Mouse (Mus musculus) urinary bladder, postnatal 10 days (tissue): ENCODE measurements around the gene Sap30l.

Source experiments
- DNase-seq: peaks from one replicate; pipeline ENCODE4 v3.0.0; 2022; ENCODE audit warnings: low spot score

Sap30l gene

GRCm38 (mm10) chr11:57800971-57801765 is at the start of gene Sap30l:
Sap30l (plus strand) TSS chr11:57801637.
- peak; percentile 88 for DNase-seq

GRCm38 (mm10) chr11:57753538-57754203 is 47.8 kb upstream of the Sap30l start:
- DNase-seq, result no peak

DNA sequence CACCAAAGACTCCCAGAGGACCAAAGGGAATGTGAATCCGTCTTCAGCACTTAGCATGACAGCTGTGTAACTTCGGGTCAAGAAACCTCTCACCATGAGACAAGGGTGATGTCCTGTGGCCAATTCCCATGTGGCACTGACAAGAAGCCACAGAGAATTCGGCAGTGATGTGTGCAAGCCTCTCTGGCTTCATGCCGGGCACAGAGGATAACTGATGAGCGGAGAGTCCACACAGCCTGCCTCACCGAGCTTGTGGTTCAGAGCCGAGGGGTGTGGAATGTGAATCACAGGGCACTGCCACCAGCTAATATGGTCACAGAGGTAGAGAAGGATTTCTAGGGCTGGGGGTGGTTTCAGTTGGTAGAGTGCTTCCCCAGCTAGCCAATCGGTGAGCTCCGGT is 42.8 kb upstream of the Sap30l start:
- no peak for DNase-seq

DNA sequence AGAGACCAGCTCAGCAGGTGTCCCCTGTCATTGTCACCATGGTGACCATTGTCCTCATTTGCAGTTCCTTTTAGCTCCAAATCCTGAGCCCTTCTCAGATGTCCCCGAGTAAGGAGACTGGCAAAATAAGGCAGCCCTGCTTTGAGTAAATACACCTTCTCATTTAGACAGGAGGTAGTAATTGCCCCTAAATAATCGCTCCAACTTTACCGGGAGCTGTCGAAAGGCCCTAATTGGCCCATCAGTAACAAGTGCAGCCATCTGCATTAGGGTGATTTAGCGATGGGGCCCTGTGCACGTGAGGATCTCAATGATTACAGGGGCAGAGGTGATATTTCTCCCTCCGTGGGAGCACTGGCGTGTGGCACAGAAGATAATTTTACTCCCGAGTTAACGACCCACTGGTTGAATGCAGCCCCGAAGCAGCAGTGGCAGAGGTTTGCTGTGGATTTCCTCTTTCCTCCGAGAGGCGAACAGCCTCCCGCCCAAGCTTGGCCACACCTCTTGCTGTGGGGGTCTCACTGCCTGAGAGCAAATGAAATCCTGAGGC is 40.9 kb upstream of the Sap30l start:
- no peak for DNase-seq

GRCm38 (mm10) chr11:57761347-57761746 is 40.1 kb upstream of the Sap30l start:
- DNase-seq, result no peak

DNA sequence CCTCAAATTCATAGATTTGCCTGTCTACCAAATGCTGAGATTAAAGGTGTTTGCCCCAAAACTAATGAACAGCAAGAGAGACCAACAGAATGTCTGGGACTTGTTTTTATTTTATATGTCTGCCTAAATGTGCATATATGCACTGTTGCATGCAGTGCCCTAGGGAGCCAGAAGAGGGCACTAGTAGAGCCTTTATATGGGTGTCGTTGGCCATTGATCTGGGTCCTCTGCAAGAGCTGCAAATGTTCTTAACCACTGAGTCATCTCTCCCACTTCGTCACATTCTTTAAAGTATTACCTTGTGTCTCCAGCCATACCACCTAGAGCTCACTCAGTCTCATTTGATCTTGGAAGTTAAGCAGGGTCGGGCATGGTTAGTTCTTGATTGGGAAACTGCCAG is 37.3 kb upstream of the Sap30l start:
- no peak for DNase-seq

DNA sequence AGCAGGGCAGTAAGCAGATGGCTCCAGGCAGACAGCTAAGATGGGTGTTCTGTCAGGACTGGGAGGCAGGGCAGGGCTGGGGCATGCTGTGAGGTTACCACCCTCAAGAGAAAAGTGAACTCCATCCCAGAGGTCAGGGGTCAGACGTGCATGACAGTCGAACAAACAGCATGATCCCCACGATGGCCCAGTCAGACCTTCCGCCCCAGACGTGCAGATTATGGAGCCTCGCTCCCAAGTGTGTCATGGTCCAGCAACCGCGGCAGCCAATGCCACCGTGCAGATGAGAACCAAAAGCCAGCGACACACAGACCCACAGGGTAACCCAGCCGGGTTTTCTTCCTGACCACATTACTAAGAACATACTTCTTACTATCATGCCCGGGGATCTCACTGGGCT is 34.8 kb upstream of the Sap30l start:
- DNase-seq, result no peak

- no peak for DNase-seq
Observed at GRCm38 (mm10) chr11:57767171-57767570, 34.3 kb upstream of the Sap30l start.

DNA sequence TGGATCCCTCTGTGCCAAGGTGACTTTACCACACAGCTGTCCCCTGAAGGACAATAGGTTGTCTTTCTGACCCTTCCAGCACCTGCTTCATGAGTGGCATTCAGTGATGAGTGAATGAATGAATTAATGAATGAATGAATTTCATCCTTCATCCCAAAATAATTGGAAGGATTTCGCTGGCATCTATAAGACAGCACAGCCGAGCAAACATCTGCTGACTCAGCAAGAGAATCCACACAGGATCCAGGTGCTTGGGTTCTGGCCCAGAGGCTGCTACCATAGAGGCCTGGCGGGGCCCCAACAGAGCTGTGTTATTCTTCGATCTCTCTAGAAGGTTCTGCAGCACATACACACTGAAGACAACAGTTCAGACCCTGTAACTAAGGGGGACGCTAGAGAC is 30.7 kb upstream of the Sap30l start:
- no peak for DNase-seq

GRCm38 (mm10) chr11:57771676-57772075 is 29.8 kb upstream of the Sap30l start:
- no peak for DNase-seq

DNA sequence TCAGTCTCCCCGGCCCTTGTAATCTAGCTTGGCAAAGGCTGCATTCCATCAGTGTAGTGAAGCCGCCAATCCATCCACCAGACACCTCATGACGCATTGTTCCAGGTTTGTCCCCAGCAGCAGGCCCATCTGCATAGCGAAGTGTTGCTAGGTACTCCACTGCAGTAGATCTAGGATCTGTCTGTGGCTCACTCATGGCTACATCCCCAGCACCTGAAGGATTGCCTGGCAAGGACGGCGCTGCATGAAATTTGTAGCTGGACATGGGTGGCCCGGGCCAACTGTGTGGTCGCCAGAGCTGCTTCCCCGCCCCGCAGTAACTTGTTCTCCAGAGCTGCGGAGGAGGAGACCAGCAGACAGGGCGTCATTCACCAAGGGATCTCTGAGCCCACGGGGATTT is 28.0 kb upstream of the Sap30l start:
- DNase-seq, result no peak

GRCm38 (mm10) chr11:57773936-57774335 is 27.5 kb upstream of the Sap30l start:
- DNase-seq, result no peak

GRCm38 (mm10) chr11:57775868-57776267 is 25.6 kb upstream of the Sap30l start:
- no peak for DNase-seq

- no peak for DNase-seq
Observed at GRCm38 (mm10) chr11:57776546-57776945, 24.9 kb upstream of the Sap30l start.

- no peak for DNase-seq
Observed at GRCm38 (mm10) chr11:57778349-57778748, 23.1 kb upstream of the Sap30l start.

- no peak for DNase-seq
Observed at GRCm38 (mm10) chr11:57779824-57780223, 21.6 kb upstream of the Sap30l start.

GRCm38 (mm10) chr11:57786616-57787418 is 14.6 kb upstream of the Sap30l start:
- no peak for DNase-seq

DNA sequence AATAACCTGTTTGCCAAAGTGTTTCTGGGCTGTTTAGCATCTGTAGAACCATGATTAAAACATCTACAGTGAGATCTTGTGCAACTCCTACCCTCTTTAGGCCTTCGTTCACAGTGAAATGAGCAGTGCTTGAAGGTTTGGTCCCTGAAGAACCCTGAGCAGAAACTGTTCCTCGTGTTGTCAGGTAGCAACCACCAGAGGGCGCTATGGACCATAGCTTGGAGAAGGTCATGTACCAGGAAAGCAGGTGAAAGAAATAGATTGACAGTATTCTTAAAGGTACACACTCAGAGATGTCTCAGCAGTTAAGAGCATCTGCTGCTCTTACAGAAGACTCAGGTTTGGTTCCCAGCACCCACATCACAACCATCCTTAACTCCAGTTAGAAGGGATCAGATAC is 13.5 kb upstream of the Sap30l start:
- no peak for DNase-seq

- DNase-seq, result no peak
Observed at GRCm38 (mm10) chr11:57790866-57791535, 10.4 kb upstream of the Sap30l start.

DNA sequence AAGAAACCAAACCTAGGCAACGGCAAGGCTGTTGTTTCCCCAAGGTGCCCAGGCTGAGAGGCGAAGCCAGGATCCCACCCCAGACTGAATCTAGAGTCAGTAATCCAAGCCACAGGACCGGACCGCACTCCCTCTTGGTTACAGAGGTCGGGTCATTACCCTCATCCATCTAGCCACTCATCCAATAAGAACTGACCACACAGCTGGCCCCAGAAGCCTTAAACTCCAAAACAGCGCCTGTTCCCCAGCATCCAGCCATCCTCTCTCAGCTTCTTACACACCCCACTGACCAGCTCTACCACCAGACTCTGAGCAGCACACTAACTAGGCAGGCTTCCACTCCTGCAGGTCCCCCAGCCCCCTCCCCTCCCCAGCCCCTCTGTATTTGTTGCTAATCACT is 6.4 kb upstream of the Sap30l start:
- no peak for DNase-seq

GRCm38 (mm10) chr11:57797828-57798227 is 3.6 kb upstream of the Sap30l start:
- DNase-seq, result no peak

GRCm38 (mm10) chr11:57799456-57799855 is 2.0 kb upstream of the Sap30l start:
- DNase-seq, result no peak
